Mouse (Mus musculus) urinary bladder, postnatal 25 days (tissue): ENCODE results near the gene Rp2.
A peak's percentile ranks its signal among the peaks of the same experiment; 100 is the strongest.

Experiments used
- DNase-seq: peaks from one replicate; pipeline ENCODE4 v3.0.0; 2022; ENCODE audit warnings: low spot score

The Rp2 gene

DNA sequence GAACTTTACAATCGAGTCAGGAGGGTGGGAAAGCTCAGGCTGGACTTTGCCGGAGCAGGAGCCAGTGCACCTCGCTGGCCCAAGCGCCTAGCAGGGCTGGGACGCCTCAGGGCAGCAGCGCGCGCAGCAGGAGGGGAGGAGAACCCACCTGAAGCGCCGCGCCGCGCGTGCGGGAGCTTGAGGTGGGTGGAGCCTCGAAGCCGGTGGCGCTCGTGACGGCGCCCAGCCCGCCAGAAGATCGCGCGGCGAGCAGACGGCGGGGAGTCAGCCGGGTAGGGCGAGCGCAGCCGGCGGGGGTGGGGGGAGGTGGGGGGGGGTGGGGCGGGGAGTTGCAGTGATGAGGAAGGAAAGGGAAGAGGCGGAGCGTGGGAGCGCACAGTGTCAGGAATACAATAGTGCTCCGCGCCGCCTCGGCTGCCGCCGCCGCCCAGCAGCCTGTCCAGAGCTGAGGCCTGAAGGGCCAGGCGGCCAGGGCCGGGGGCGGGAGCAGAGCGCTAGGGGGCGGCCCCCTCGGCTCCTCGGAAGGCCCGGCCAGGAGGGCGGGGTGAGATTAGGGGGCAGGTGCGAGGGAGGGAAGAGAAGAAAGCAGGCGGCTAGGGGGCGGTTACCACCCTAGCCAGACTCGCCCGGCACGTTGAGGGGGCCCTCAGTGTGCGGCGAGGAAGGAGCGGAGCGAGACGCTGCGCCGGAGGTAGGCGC lies 61.0 kb downstream of the Rp2 start, which contains the start of gene Jade3:
Jade3 (plus strand) TSS at position 549 of the 699 bp plus-strand sequence.
- peak; percentile 47 for DNase-seq

DNA sequence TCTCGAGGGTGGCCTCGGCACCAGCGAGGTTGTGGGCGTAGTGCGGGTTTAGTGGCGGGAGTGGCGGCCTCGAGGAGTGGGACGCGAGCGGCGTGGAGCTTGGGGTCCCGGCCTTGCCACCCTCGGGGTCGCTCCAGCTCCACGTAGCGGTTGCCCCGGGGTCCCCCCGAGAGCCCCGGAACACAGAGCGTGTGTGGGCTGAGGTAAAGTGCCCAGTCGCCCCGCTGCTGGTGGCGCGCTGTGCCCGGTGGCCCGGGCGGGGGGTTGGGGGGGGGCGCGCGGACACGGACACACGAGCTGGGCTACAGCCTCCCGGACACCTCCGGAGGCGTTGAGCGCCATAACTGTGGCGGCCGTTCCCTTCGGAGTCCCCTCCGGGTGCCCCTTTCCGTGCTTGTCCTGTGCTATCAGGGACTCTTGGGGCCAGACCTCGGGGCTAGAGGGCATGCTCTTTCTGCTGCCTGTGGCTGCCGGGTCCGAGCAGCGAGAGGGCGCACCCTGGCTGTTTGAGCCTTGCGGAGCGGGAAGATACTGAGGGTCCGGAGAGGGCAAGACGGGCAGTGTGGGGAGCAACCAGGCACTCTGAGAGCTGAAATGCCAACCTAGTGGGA lies 61.7 kb downstream of the Rp2 start:
- DNase-seq = peak; percentile 4
